Mouse (Mus musculus) erythroblast, adult 5-6 weeks (primary cell): Measurements from ENCODE around the gene Slc52a3. TPM values are rescaled to one million over a fixed set of nuclear protein-coding genes. Genes with fewer than 3 reads are reported as not detected.
A peak's percentile ranks its signal among the peaks of the same experiment; 100 is the strongest.
"Not testable (repeated sequence)": the region's sequence is repeated elsewhere in the genome, so short reads cannot be mapped to it uniquely, and the experiment has no call there.

Source experiments
- ATAC-seq: replicated peaks from 2 replicates; pipeline ENCODE4 v1.8.0; 2016; ENCODE audit warnings: moderate number of reproducible peaks, mild to moderate bottlenecking, moderate TSS enrichment, inconsistent platforms; ENCODE audit not compliant: poor library complexity, low FRiP score, severe bottlenecking
- total RNA-seq, 2 experiments: library from RNA; stranded (forward) in 1 of 2; stranded (reverse) in 1 of 2; fragments of 150-400 nt in 1 of 2; fragments of 200-764, 138-1000 nt in 1 of 2; gene quantifications; 2 replicates each; pipeline versions ENCODE4 v1.2.3 to v1.2.4; 2015 to 2017; ENCODE audit warnings: low replicate concordance in 2 of 2

Gene Slc52a3
- total RNA-seq, 2 experiments from 2014 or later = not detected

DNA sequence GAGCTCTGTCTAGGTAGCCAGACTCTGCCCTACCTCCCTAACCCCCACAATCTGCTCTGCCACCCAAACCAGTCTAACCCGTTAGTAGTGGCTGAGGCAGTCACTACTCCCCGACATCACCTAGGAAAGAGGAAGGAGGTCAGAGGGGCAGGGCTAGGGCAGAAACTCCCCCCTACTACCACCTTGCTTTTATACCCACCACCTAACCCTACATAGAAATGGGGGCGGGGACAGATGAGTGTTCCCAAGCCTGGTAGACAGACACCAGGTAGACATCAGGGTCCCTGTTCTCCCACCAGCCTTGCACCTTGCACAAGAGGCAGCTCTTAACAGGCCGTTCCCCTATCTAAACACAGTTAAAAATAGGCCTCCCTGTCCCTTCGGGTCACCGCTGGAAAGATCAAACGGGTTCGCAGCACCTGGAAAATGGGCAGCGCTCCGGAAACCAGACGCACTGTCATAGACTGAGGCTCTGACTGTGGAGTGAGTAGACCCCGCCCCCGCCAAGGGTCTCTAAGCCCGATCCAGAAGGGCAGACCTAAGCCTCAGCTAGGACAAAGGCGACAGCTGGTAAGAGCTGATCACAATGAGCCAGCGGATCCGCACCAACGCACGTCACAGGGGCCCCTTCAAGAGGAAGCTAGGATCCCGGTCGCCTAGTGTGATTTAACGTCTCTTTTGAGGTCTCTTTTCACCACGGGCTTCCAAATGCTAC is 23.3 kb upstream of the Slc52a3 start:
- ATAC-seq = no peak

GRCm38 (mm10) chr2:151973595-151974562 is 22.4 kb upstream of the Slc52a3 start:
- ATAC-seq = no peak

DNA sequence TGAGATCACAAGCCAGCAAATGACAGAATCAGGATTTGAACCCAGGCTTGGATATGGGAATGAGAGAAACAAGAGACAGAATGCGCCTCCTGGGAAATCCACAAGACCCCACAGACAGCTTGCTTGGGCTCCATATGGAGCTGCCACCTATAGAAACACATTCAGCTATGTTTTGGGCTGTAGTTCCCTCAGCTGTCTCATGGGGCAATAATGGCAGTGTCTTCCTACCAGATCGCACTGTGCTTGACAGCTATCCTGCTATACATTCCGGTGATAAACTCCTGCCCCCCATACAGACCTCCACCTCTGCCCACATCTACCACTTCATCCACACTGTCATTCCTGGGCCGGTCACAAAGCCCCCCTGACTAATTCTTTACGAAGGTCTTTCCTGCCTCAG is 21.0 kb upstream of the Slc52a3 start:
- no peak for ATAC-seq

GRCm38 (mm10) chr2:151976067-151976466 is 20.2 kb upstream of the Slc52a3 start:
- no peak for ATAC-seq

- ATAC-seq = no peak
Observed at GRCm38 (mm10) chr2:151977689-151978440, 18.4 kb upstream of the Slc52a3 start.

GRCm38 (mm10) chr2:151978494-151978893 is 17.8 kb upstream of the Slc52a3 start:
- ATAC-seq = no peak

DNA sequence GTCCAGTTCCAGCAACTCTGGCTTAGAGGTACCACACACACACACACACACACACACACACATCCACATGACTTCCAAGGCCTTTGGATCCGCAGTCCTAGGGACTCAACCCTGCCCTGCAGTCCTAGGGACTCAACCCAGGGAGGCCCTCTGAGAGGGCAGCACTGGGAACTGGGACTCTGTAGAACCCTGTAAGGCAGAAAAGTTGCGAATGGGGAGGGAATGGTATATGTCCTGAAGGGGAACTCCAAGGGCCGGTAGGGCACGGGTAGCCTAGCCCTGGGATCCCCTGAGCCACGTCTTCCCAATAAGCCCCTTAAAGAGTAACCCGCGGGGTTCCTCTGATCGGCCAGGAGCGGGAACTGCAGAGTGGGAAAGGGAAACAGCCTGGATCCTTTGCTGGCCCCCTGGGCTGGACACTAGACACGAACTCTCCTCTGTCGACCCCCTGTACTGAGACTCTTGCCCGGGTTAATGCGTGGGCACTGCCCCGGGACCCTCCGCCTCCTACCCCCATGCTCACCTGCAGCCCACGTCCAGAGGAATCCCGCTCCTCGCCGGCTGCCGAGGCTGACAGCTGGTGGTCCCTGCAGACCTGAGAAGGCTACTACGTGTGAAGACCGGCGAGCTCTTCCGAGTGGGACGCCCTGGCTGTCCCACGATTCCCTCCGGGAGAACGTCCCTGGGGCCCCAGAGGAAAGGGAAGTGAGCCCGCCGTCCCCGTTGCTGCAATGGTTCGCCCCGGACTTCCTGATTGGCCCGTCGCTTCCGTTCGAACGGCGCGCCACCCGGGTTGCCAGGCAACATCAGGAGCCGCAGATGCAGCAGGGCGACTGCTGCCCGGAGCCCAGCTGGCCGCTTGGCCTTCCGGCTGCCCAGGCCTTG is 16.6 kb upstream of the Slc52a3 start, which contains the start of gene Fam110a:
Gene Fam110a (minus strand): TSS at position 750 of the 885 bp plus-strand sequence.
- ATAC-seq = peak; percentile 92

DNA sequence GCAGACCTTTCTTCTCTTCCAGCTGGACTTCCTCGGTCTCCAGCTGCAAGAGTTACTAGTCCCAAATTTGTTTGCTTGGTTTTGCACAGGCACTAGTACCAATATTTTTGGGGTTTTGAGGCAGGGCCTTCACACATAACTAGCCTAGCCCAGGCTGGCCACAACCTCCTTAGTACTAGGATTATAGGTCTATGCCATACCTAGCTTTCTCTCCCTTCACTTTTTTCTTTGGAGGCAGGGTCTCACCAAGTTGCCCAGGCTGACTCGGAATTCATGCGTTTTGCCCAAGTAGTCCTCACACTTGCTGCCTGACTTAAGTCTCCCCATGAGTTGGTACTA is 16.0 kb upstream of the Slc52a3 start:
- peak; percentile 11; the same call in 1 of the 2 replicates for ATAC-seq

GRCm38 (mm10) chr2:151981268-151981667 is 15.0 kb upstream of the Slc52a3 start:
- no peak for ATAC-seq

GRCm38 (mm10) chr2:151982476-151982875 is 13.8 kb upstream of the Slc52a3 start:
- no peak for ATAC-seq

- ATAC-seq = no peak
Observed at GRCm38 (mm10) chr2:151984019-151984418, 12.3 kb upstream of the Slc52a3 start.

- no peak for ATAC-seq
Observed at GRCm38 (mm10) chr2:151985426-151986172, 10.7 kb upstream of the Slc52a3 start.

- no peak for ATAC-seq
Observed at GRCm38 (mm10) chr2:151986958-151987357, 9.4 kb upstream of the Slc52a3 start.

DNA sequence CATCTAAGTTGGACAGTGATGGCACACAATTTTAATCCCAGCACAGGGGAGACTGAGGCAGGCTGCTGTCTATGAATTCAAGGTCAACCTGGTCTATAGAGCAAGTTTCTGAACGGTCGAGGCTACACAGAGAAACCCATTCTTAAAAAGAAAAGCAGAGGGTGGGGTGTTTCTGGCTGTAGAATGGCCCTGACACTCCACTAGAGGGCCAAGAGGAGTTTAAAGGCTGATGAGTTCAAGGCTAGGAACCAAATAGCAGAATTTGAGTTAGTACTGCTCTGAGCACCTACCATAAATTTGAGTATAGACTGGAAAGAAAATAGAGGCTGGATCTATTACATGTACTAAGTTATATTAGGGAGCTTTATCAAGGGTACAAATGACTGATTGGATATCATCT is 7.3 kb upstream of the Slc52a3 start:
- ATAC-seq = no peak

- ATAC-seq = no peak
Observed at GRCm38 (mm10) chr2:151990985-151991394, 5.3 kb upstream of the Slc52a3 start.

DNA sequence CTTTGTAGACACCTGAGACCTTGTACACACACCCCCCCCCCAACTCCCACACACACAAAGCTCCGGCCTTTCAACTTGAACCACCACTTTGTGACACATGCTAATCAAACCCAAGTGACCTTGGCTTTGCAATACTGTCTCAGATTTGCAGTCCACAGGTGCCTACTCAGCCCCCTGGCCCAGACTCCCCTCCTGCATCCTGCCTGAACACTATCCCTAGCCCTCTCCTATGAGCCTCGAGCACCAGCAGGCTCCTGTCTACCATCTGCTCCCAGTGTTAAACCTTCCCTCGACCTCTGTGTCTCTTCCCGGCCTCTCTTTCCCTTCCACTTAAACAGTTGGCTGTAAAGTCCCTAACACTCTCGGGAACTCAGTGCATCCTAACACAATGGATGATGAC is 4.9 kb upstream of the Slc52a3 start:
- ATAC-seq = no peak

- ATAC-seq = peak; percentile 68
Observed at GRCm38 (mm10) chr2:151994350-151995122, 1.8 kb upstream of the Slc52a3 start.

DNA sequence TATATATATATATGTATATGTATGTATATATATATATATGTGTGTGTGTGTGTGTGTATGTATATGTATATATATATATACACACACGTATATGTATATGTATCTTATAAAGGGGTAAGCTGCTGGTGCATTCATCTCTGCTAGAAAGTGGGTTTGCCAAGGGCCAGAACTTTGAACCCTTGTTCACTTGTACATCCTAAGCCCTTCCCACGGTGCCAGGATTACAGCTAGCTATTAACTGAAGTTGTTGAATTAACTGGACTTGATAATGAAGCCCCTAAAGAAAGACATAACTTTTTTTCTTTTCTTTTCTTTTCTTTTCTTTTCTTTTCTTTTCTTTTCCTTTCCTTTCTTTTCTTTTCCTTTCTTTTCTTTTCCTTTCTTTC is 872 bp downstream of the Slc52a3 start:
- ATAC-seq = not testable (repeated sequence)
